Mouse (Mus musculus) lung, postnatal 0 days (tissue): ENCODE results near the gene Iqgap2.

Experiments used
- CTCF ChIP-seq: IDR thresholded peaks from 2 replicates; pipeline ENCODE4 v1.5.1; 2016; ENCODE audit warnings: antibody characterized with exemption, mild to moderate bottlenecking
- EP300 ChIP-seq: IDR thresholded peaks from 2 replicates; pipeline ENCODE4 v1.6.1; 2016; ENCODE audit warnings: antibody characterized with exemption, mild to moderate bottlenecking, control low read depth

- TF ChIP-seq CTCF: no peak
- no peak for TF ChIP-seq EP300
Measured at GRCm38 (mm10) chr13:95810796-95811195, 80.9 kb downstream of the Iqgap2 start.
